Mouse (Mus musculus) kidney, adult 2 months (tissue): ENCODE measurements at regions not wholly inside any gene's neighbourhood (a gene's known extent, or its start where the extent isn't known, plus 50 kb on each side); places are given as distances from the start of the nearest gene placed in this dataset.

Experiments used
- DNase-seq: peaks from one replicate; pipeline ENCODE4 v3.0.0; 2021
- H3K27ac ChIP-seq: fragments of 200-500 bp; 2 replicates; pipeline ENCODE4 v1.5.1; 2012; ENCODE audit warnings: low read depth, low read length, control low read depth, inconsistent platforms; ENCODE audit not compliant: insufficient read depth
- H3K27me3 ChIP-seq: fragments of 200-500 bp; replicated peaks from 2 replicates; pipeline ENCODE4 v1.6.1; 2012; ENCODE audit warnings: mild to moderate bottlenecking, moderate library complexity, low read length, inconsistent platforms; ENCODE audit not compliant: control insufficient read depth, insufficient read depth
- H3K36me3 ChIP-seq: fragments of 200-500 bp; 2 replicates; pipeline ENCODE4 v1.6.1; 2012; ENCODE audit warnings: mild to moderate bottlenecking, moderate library complexity, low read length, inconsistent platforms; ENCODE audit not compliant: control insufficient read depth, insufficient read depth
- H3K4me1 ChIP-seq: fragments of 200-500 bp; 2 replicates; pipeline ENCODE4 v1.6.1; 2011; ENCODE audit warnings: low read length; ENCODE audit not compliant: control insufficient read depth, insufficient read depth
- H3K4me3 ChIP-seq: fragments of 200-500 bp; 2 replicates; pipeline ENCODE4 v1.5.1; 2011; ENCODE audit warnings: mild to moderate bottlenecking, low read depth, low read length, control low read depth; ENCODE audit not compliant: insufficient read depth
- CTCF ChIP-seq: fragments of 200-500 bp; conservative IDR thresholded peaks from 2 replicates; pipeline ENCODE4 v1.5.1; 2011; ENCODE audit warnings: low read depth, mild to moderate bottlenecking, control low read depth, low read length, moderate library complexity, mixed read lengths; ENCODE audit not compliant: insufficient read depth, insufficient read length
- POLR2A ChIP-seq: fragments of 200-500 bp; IDR thresholded peaks from one replicate; pipeline ENCODE4 v1.6.1; 2011; ENCODE audit warnings: low read depth, low read length, control low read depth
- WGBS: fragments of 180-500 bp; shearing (Covaris S2); methylation state at CpG from one replicate; pipeline ENCODE4 v1.1.7; 2018; 5-methylcytosine and 5-hydroxymethylcytosine counted together

GRCm38 (mm10) chr6:127318746-127319582 is 127.7 kb upstream of the Parp11 start:
- Histone ChIP-seq H3K4me3 (no peak overlapping the region), H3K27ac (no peak overlapping the region), H3K36me3 (no peaks in the 10 kb centered on the region), H3K4me1 (no peaks in the 10 kb centered on the region), H3K27me3 (no peaks in the 10 kb centered on the region)
- TF ChIP-seq CTCF = no peak
- TF ChIP-seq POLR2A = no peak
- no peak for DNase-seq
- WGBS = 61% methylated on average over 8 of the region's 8 CpGs

GRCm38 (mm10) chr6:127320600-127320999 is 126.0 kb upstream of the Parp11 start:
- 66% methylated on average over 4 of the region's 4 CpGs for WGBS

GRCm38 (mm10) chr6:127321031-127321430 is 125.6 kb upstream of the Parp11 start:
- Histone ChIP-seq H3K4me1 (no peaks in the 10 kb centered on the region), H3K4me3 (no peak overlapping the region), H3K36me3 (no peaks in the 10 kb centered on the region), H3K27me3 (no peaks in the 10 kb centered on the region), H3K27ac (no peak overlapping the region)
- WGBS = 91% methylated on average over 3 of the region's 3 CpGs
- no peak for TF ChIP-seq POLR2A
- TF ChIP-seq CTCF = no peak
- DNase-seq = no peak

More at GRCm38 (mm10) chr6:127320600-127320999, 126.0 kb upstream of the Parp11 start:
- Histone ChIP-seq H3K27ac (no peak overlapping the region), H3K4me1 (no peaks in the 10 kb centered on the region), H3K27me3 (no peaks in the 10 kb centered on the region), H3K4me3 (no peak overlapping the region), H3K36me3 (no peaks in the 10 kb centered on the region)
- no peak for DNase-seq
- TF ChIP-seq POLR2A (no peak), CTCF (no peak)

GRCm38 (mm10) chr6:127322398-127322797 is 124.2 kb upstream of the Parp11 start:
- no peak overlapping the region for H3K4me3 ChIP-seq
- H3K4me1 ChIP-seq = no peaks in the 10 kb centered on the region
- no peaks in the 10 kb centered on the region for H3K36me3 ChIP-seq
- 88% methylated on average over 7 of the region's 7 CpGs for WGBS
- H3K27ac ChIP-seq = no peak overlapping the region
- no peak for DNase-seq
- H3K27me3 ChIP-seq = no peaks in the 10 kb centered on the region
- TF ChIP-seq POLR2A (no peak), CTCF (no peak)

- H3K27ac ChIP-seq = no peak overlapping the region
- DNase-seq = peak; percentile 58
- TF ChIP-seq POLR2A (no peak), CTCF (peak; percentile 44)
- H3K4me1 ChIP-seq = no peaks in the 10 kb centered on the region
- WGBS = 39% methylated on average over 5 of the region's 5 CpGs
- H3K36me3 ChIP-seq = no peaks in the 10 kb centered on the region
- H3K27me3 ChIP-seq = no peaks in the 10 kb centered on the region
- H3K4me3 ChIP-seq = no peak overlapping the region
Measured at GRCm38 (mm10) chr6:127324984-127325383, 121.7 kb upstream of the Parp11 start.

- DNase-seq = no peak
- TF ChIP-seq CTCF = no peak
- no peak for TF ChIP-seq POLR2A
- no peak overlapping the region for H3K27ac ChIP-seq
- no peaks in the 10 kb centered on the region for H3K27me3 ChIP-seq
- no peaks in the 10 kb centered on the region for H3K36me3 ChIP-seq
- no peak overlapping the region for H3K4me3 ChIP-seq
- WGBS = 67% methylated on average over 7 of the region's 7 CpGs
- no peaks in the 10 kb centered on the region for H3K4me1 ChIP-seq
Measured at GRCm38 (mm10) chr6:127325596-127326332, 120.9 kb upstream of the Parp11 start.

- no peak for DNase-seq
- 90% methylated on average over 6 of the region's 6 CpGs for WGBS
- Histone ChIP-seq H3K27ac (no peak overlapping the region), H3K27me3 (no peaks in the 10 kb centered on the region), H3K4me1 (no peaks in the 10 kb centered on the region), H3K36me3 (no peaks in the 10 kb centered on the region), H3K4me3 (no peak overlapping the region)
- TF ChIP-seq POLR2A (no peak), CTCF (no peak)
Measured at GRCm38 (mm10) chr6:127326333-127326729, 120.3 kb upstream of the Parp11 start.
